Mouse (Mus musculus) embryonic facial prominence, embryonic 11.5 days (tissue): ENCODE data around the gene Olfr658. TPM values are rescaled to one million over a fixed set of nuclear protein-coding genes. Genes with fewer than 3 reads are reported as not detected.

ENCODE experiments used
- ATAC-seq: fragments of 200-750 bp; cut with Nextera tagmentation; replicated peaks from 2 replicates; pipeline ENCODE4 v1.8.0; 2017; ENCODE audit warnings: low read depth; ENCODE audit not compliant: insufficient number of reproducible peaks, low FRiP score, low TSS enrichment
- DNase-seq: peaks from one replicate; pipeline ENCODE4 v3.0.0-alpha.2; 2015; ENCODE audit warnings: low spot score
- H3K27ac ChIP-seq: fragments of 300-500 bp; sonication (generic); replicated peaks from 2 replicates; pipeline ENCODE4 v1.5.1; 2014; ENCODE audit warnings: mild to moderate bottlenecking, low read depth, low read length, control low read depth
- H3K27me3 ChIP-seq: fragments of 300-500 bp; sonication (generic); 2 replicates; pipeline ENCODE4 v1.6.1; 2014; ENCODE audit warnings: mild to moderate bottlenecking, low read length, moderate library complexity, mixed read lengths; ENCODE audit not compliant: control insufficient read depth, insufficient read depth
- H3K36me3 ChIP-seq: fragments of 300-500 bp; sonication (generic); replicated peaks from 2 replicates; pipeline ENCODE4 v1.6.1; 2014; ENCODE audit warnings: low read depth, mild to moderate bottlenecking, low read length, moderate library complexity, mixed read lengths; ENCODE audit not compliant: control insufficient read depth, insufficient read depth
- H3K4me1 ChIP-seq: fragments of 300-500 bp; sonication (generic); 2 replicates; pipeline ENCODE4 v1.6.1; 2014; ENCODE audit warnings: low read length, mixed read lengths; ENCODE audit not compliant: control insufficient read depth, insufficient read depth
- H3K4me2 ChIP-seq: fragments of 300-500 bp; sonication (generic); 2 replicates; pipeline ENCODE4 v1.6.1; 2014; ENCODE audit warnings: low read depth, mild to moderate bottlenecking, control low read depth, low read length, moderate library complexity
- H3K4me3 ChIP-seq: fragments of 300-500 bp; sonication (generic); 2 replicates; pipeline ENCODE4 v1.5.1; 2014; ENCODE audit warnings: low read depth, low read length, control low read depth
- H3K9ac ChIP-seq: fragments of 300-500 bp; sonication (generic); replicated peaks from 2 replicates; pipeline ENCODE4 v1.6.1; 2014; ENCODE audit warnings: mild to moderate bottlenecking, control low read depth, low read length
- H3K9me3 ChIP-seq: fragments of 300-500 bp; sonication (generic); replicated peaks from 2 replicates; pipeline ENCODE4 v1.6.1; 2016; ENCODE audit warnings: mild to moderate bottlenecking, low read length, inconsistent platforms, mixed read lengths; ENCODE audit not compliant: control insufficient read depth
- WGBS: fragments of 180-500 bp; shearing (Covaris S2); extraction: QIAGEN DNeasy Blood & Tissue Kit; methylation state at CpG from one replicate; pipeline ENCODE4 v1.1.7; 2014; 5-methylcytosine and 5-hydroxymethylcytosine counted together
- polyA plus RNA-seq: library from polyadenylated mRNA; unstranded; fragments of >200 nt; fragmentation: Nextera tagmentation; extraction: Ambion mirVana; gene quantifications from 2 replicates; pipeline ENCODE4 v1.2.1, GENCODE M21; 2014

Olfr658 gene
- polyA plus RNA-seq, result not detected in 2 replicates

DNA sequence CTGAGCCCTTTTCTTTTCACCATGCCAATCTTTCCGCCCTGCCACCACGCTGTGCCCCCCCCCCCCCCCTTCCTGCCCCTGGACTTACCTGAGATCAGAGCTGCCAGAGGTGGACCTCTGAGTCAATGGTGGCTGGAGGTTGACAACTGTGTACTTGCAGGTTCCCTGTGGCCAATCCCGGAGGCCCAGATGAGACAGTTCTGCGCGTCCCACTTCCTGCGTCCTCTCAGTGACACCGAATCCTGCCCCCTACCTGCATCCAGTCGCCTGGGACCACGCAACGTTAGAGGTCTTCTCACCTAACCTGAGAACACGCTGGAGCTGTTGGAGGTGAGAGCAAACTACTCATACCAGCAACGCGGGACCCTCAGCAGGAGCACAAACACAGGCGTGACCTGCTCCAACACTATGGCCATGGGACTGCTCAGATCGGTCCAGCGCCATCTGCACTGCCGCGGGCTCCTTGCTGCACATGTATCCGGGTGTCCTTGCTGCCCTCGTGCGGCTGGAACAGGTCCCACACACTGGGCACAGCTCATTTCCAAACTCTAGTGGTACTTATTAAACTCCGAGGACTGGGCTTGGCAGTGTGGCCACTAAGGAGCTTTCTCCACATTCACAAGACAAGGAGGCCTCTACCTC is at the start of gene Olfr658:
Gene Olfr658, minus strand, starts transcription at position 465 of the 642 bp plus-strand sequence.
- WGBS, result 21% methylated on average over 22 of the region's 22 CpGs
- Histone ChIP-seq H3K4me2 (peak within 1 kb of the TSS; percentile 29), H3K4me1 (no peaks in the 10 kb centered on the region), H3K36me3 (no peaks in the 10 kb centered on the region), H3K9me3 (no peaks in the 10 kb centered on the region), H3K27ac (no peak within 1 kb of the TSS), H3K9ac (no peak within 1 kb of the TSS), H3K27me3 (no peaks in the 10 kb centered on the region), H3K4me3 (peak within 1 kb of the TSS; percentile 15; the same call in 1 of the 2 replicates)
- DNase-seq, result peak; percentile 64
- ATAC-seq, result peak; percentile 91

- no peaks in the 10 kb centered on the region for H3K27me3 ChIP-seq
- no peak within 1 kb of the TSS for H3K9ac ChIP-seq
- DNase-seq (no peak), ATAC-seq (no peak)
- WGBS, result 97% methylated on average over 2 of the region's 2 CpGs
- H3K27ac ChIP-seq, result no peak within 1 kb of the TSS
- H3K9me3 ChIP-seq, result no peaks in the 10 kb centered on the region
- no peak within 1 kb of the TSS for H3K4me2 ChIP-seq
- no peaks in the 10 kb centered on the region for H3K36me3 ChIP-seq
- H3K4me3 ChIP-seq, result no peak within 1 kb of the TSS
- no peaks in the 10 kb centered on the region for H3K4me1 ChIP-seq
These were observed 39.1 kb upstream of the Olfr658 start, which contains the start of gene Olfr661 for GRCm38 (mm10) chr7:104686201-104686600. Gene Olfr661 (plus strand): TSS chr7:104686501.

DNA sequence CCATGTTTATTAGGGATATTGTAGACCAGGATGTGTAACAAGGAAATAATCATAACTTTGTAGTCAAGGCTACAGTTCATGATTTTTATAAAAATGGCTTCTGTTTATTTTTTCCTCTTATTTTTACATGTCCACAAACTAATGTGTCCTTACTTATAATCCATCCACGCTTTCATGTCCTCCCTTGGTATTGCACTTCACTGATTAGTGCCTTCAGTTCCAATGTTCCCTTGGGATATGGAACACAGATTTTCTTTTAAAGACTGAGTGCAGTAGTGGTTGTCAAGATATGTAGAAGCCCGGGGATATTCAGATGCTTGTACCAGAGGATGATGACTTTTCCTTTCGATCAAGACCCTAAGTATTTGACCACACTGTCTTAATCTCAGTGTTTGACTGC is 19.3 kb upstream of the Olfr658 start, which contains the start of gene Olfr659:
Gene Olfr659, plus strand, starts transcription at position 301 of the 400 bp plus-strand sequence.
- Histone ChIP-seq H3K27me3 (no peaks in the 10 kb centered on the region), H3K9ac (no peak within 1 kb of the TSS), H3K4me3 (no peak within 1 kb of the TSS), H3K4me1 (no peaks in the 10 kb centered on the region), H3K4me2 (no peak within 1 kb of the TSS), H3K36me3 (no peaks in the 10 kb centered on the region), H3K27ac (no peak within 1 kb of the TSS), H3K9me3 (no peaks in the 10 kb centered on the region)
- DNase-seq (no peak), ATAC-seq (no peak)
- 81% methylated on average over 3 of the region's 3 CpGs for WGBS

DNA sequence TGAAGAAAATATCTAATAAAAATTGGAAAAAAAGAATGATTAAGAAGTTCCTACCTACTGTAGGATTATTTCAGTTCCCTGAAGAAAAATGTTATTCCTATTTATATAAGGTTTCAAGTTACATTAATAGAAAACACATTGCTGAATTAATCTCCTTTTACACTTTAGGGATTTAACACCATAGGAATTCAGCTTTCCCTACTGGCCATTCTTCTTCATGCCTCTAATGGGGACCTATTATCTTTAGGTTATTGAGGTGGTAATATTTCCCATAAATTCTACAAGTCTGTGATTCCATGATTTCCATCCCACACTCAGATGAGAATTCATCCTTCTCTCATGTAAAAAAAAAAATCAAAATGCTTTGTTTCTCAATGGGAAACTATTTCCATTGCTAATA is 22.6 kb downstream of the Olfr658 start, which contains the start of gene Olfr657:
Gene Olfr657, plus strand, starts transcription at position 301 of the 400 bp plus-strand sequence.
- Histone ChIP-seq H3K4me2 (no peak within 1 kb of the TSS), H3K27ac (no peak within 1 kb of the TSS), H3K4me1 (no peaks in the 10 kb centered on the region), H3K36me3 (no peaks in the 10 kb centered on the region), H3K9me3 (no peaks in the 10 kb centered on the region), H3K27me3 (no peaks in the 10 kb centered on the region), H3K4me3 (no peak within 1 kb of the TSS), H3K9ac (no peak within 1 kb of the TSS)
- ATAC-seq (no peak), DNase-seq (no peak)

DNA sequence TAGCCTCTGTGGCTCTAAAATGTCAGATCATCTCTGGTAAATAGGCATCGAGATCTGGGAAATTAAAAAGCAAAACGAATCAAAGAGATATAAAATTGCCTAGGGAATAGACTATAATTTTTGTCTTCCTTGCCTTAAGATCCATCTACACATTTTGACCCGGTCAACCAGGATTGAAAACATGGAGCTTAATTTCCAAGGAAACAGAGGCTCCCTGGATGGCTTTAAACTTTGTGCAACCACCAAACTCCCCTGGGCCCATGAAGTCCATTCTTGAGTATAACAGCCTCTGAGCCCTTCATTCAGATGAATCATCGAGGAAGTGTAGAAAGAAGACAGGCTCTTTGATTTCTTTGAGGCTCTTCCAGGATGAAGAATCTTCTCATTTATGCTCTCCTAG is 33.5 kb downstream of the Olfr658 start, which contains the start of gene Olfr656:
Gene Olfr656, plus strand, starts transcription at position 301 of the 400 bp plus-strand sequence.
- Histone ChIP-seq H3K27me3 (no peaks in the 10 kb centered on the region), H3K36me3 (no peaks in the 10 kb centered on the region), H3K9me3 (no peaks in the 10 kb centered on the region), H3K4me3 (no peak within 1 kb of the TSS), H3K4me1 (no peaks in the 10 kb centered on the region), H3K27ac (no peak within 1 kb of the TSS), H3K9ac (no peak within 1 kb of the TSS), H3K4me2 (no peak within 1 kb of the TSS)
- DNase-seq (no peak), ATAC-seq (no peak)
- WGBS, result 77% methylated on average over 4 of the region's 4 CpGs

DNA sequence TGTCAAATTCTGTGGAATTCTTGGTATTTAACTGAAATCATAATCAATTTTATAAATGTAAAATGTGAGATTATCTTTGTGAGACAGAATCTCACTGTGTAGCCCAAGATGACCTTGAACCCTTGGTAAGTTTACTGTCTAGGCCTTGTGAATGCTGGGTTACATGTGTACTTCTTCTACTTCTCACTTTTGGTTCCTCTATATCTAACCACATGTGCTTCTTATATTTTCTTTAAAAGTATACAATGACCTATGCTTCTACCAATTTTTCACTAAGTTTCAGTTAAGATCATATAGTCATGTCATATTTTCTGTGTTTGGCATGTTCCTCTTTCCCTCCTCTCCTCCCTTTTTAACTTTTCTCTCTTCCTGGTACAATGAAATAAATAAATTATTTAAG is 42.4 kb downstream of the Olfr658 start:
- H3K9ac ChIP-seq, result no peak overlapping the region
- no peak overlapping the region for H3K4me3 ChIP-seq
- DNase-seq (no peak), ATAC-seq (no peak)
- no peaks in the 10 kb centered on the region for H3K9me3 ChIP-seq
- no peaks in the 10 kb centered on the region for H3K36me3 ChIP-seq
- no peaks in the 10 kb centered on the region for H3K4me1 ChIP-seq
- no peak overlapping the region for H3K27ac ChIP-seq
- no peak overlapping the region for H3K4me2 ChIP-seq
- no peaks in the 10 kb centered on the region for H3K27me3 ChIP-seq

GRCm38 (mm10) chr7:104603173-104603572 is 43.9 kb downstream of the Olfr658 start:
- no peak overlapping the region for H3K9ac ChIP-seq
- no peak for ATAC-seq
- no peaks in the 10 kb centered on the region for H3K9me3 ChIP-seq
- no peak overlapping the region for H3K4me3 ChIP-seq
- no peaks in the 10 kb centered on the region for H3K4me1 ChIP-seq
- H3K36me3 ChIP-seq, result no peaks in the 10 kb centered on the region
- DNase-seq, result peak; percentile 55
- no peak overlapping the region for H3K27ac ChIP-seq
- no peak overlapping the region for H3K4me2 ChIP-seq
- H3K27me3 ChIP-seq, result no peaks in the 10 kb centered on the region
- WGBS, result 1% methylated on average over 3 of the region's 3 CpGs

DNA sequence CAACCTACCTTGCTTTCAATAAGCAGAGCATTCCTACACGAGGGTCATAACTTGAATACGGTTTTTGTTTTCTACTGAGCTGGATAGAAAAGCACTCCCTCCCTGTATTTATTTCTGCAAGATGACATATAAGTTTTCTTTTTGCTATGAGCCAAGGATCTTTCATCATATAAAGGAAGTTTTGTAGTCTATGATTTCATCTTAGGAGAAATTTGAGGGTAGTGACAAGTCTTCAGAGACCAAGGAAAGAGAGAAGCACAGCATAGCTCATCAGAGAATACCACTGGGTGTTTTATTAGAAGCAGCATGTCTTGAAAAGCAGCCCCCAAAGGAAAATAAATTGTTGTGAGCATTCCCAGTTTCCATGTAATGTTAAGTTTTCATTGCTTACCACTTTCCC is 45.4 kb downstream of the Olfr658 start, which contains the start of gene Olfr655:
Gene Olfr655, minus strand, starts transcription at position 101 of the 400 bp plus-strand sequence.
- Histone ChIP-seq H3K9ac (no peak within 1 kb of the TSS), H3K36me3 (no peaks in the 10 kb centered on the region), H3K27ac (no peak within 1 kb of the TSS), H3K4me1 (no peaks in the 10 kb centered on the region), H3K4me3 (no peak within 1 kb of the TSS), H3K4me2 (no peak within 1 kb of the TSS), H3K9me3 (no peaks in the 10 kb centered on the region), H3K27me3 (no peaks in the 10 kb centered on the region)
- ATAC-seq (no peak), DNase-seq (no peak)
- WGBS, result 81% methylated on average over 2 of the region's 2 CpGs
